Mouse (Mus musculus): ENCODE measurements around the gene Syce2. TPM values are rescaled to one million over a fixed set of nuclear protein-coding genes. Genes with fewer than 3 reads are reported as not detected.

Gene Syce2
- polyA plus RNA-seq, 1 experiment from 2014 or later, result 49.0 TPM

DNA sequence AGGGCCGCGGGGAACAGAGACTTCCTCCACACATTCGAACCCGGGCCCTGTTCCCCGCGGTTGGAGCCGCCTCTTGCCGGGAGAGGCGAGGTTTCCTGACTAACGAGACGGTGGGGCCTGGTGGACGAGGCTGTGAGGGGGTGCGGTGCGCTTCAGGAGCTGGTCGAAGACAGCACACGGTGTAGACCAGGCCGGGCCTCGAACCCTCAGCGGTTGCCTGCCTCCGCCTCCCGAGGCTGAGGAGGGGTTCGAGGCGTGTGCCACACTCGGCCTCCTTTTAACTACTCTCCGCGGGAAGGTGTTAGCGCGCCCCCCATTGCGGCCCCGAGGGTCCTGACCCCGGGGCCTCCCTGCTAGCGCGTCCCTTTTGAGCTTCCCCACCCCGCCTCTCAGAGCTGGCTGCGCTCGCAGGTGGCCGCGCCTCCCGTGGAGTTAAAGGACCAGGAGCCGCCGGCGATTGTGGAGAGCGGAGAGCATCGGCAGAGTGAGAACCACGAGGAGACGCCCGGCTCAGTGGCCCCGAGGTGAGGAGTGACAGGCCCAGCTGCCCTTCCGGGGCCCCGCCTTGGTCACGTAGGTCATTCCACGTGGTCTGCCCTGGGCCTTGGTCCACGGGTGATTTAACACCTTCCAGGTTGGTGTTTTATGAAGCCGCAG is 526 bp downstream of the Syce2 start:
- Histone ChIP-seq H3K9ac (ENCODE audit: low read length) (peak overlapping the region; percentile 71), H3K27ac (ENCODE audit: low read length) (no peak overlapping the region), H3K36me3 (ENCODE audit: control insufficient read depth, insufficient read depth, low read length) (peaks cover 9% of the 10 kb centered on the region), H3K4me3 (replicated peaks; ENCODE audit: low read length) (peak overlapping the region; percentile 57), H3K4me1 (ENCODE audit: control insufficient read depth, insufficient read depth, low read length) (peaks cover 14% of the 10 kb centered on the region), H3K4me2 (ENCODE audit: low read depth, low read length) (peak overlapping the region; percentile 100), H3K9me3 (replicated peaks; ENCODE audit: control insufficient read depth, low read length) (no peaks in the 10 kb centered on the region), H3K27me3 (ENCODE audit: control insufficient read depth, insufficient read depth, low read length) (no peaks in the 10 kb centered on the region)
- WGBS, result 2% methylated on average over 54 of the region's 54 CpGs
- ATAC-seq (ENCODE audit: insufficient read depth, low FRiP score), result peak; percentile 65; the same call in 1 of the 2 replicates

- H3K27ac ChIP-seq (ENCODE audit: low read length), result no peak overlapping the region
- H3K4me3 ChIP-seq (replicated peaks; ENCODE audit: low read length), result peak overlapping the region; percentile 57
- ATAC-seq (ENCODE audit: insufficient read depth, low FRiP score), result no peak
- H3K4me2 ChIP-seq (ENCODE audit: low read depth, low read length), result peak overlapping the region; percentile 100
- WGBS, result 52% methylated on average over 4 of the region's 4 CpGs
- peak overlapping the region; percentile 71 for H3K9ac ChIP-seq (ENCODE audit: low read length)
- H3K36me3 ChIP-seq (ENCODE audit: control insufficient read depth, insufficient read depth, low read length), result peaks cover 3% of the 10 kb centered on the region
- H3K9me3 ChIP-seq (replicated peaks; ENCODE audit: control insufficient read depth, low read length), result no peaks in the 10 kb centered on the region
- no peaks in the 10 kb centered on the region for H3K27me3 ChIP-seq (ENCODE audit: control insufficient read depth, insufficient read depth, low read length)
- H3K4me1 ChIP-seq (ENCODE audit: control insufficient read depth, insufficient read depth, low read length), result peaks cover 14% of the 10 kb centered on the region
Observed at GRCm38 (mm10) chr8:84873016-84873415, 1.1 kb downstream of the Syce2 start.

- H3K27me3 ChIP-seq (ENCODE audit: control insufficient read depth, insufficient read depth, low read length), result no peaks in the 10 kb centered on the region
- no peak for ATAC-seq (ENCODE audit: insufficient read depth, low FRiP score)
- WGBS, result 83% methylated on average over 3 of the region's 3 CpGs
Observed at GRCm38 (mm10) chr8:84874339-84874738, 2.4 kb downstream of the Syce2 start.

DNA sequence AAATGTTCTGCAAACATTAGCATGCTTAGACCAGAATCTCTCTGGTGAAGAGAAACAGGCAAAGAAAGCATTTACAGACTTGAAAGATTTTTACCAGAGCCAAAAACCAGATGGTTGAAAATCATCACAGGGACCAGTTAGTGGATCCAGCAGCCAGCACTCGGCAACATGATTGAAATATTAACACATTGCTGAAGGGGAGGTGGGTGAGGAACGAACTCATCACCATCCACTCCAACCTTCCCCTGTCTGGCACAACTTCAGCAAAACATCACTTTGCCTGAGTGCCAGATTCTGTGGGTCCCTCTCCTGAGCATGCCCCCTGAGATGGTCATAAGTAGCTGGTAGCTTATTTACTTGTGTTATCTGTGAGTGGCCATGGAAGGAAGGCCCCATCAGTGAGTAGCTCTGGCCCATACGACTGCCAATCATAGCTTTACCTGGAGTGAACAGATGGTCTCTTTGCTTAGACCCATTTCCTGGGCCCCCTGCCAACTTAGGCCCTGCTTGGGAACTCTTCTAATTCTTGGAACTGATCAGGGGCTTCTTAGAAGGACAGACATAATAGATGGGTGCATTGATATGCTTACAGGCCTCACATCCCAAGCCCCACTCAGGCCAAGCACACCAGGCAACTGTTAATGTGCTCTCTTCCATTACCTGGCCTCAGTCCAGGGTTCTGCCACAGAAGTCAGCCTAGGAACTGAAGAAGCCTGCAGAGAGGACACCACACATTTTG is 5.6 kb downstream of the Syce2 start:
- H3K27me3 ChIP-seq (ENCODE audit: control insufficient read depth, insufficient read depth, low read length), result no peaks in the 10 kb centered on the region
- peaks cover 6% of the 10 kb centered on the region for H3K4me1 ChIP-seq (ENCODE audit: control insufficient read depth, insufficient read depth, low read length)
- 68% methylated on average over 3 of the region's 3 CpGs for WGBS
- no peaks in the 10 kb centered on the region for H3K36me3 ChIP-seq (ENCODE audit: control insufficient read depth, insufficient read depth, low read length)
- H3K4me3 ChIP-seq (replicated peaks; ENCODE audit: low read length), result no peak overlapping the region
- ATAC-seq (ENCODE audit: insufficient read depth, low FRiP score), result no peak
- H3K9me3 ChIP-seq (replicated peaks; ENCODE audit: control insufficient read depth, low read length), result no peaks in the 10 kb centered on the region
- no peak overlapping the region for H3K9ac ChIP-seq (ENCODE audit: low read length)
- no peak overlapping the region for H3K27ac ChIP-seq (ENCODE audit: low read length)
- H3K4me2 ChIP-seq (ENCODE audit: low read depth, low read length), result no peak overlapping the region

More at GRCm38 (mm10) chr8:84874339-84874738, 2.4 kb downstream of the Syce2 start:
- H3K36me3 ChIP-seq (ENCODE audit: control insufficient read depth, insufficient read depth, low read length), result no peaks in the 10 kb centered on the region
- H3K4me3 ChIP-seq (replicated peaks; ENCODE audit: low read length), result no peak overlapping the region
- H3K9ac ChIP-seq (ENCODE audit: low read length), result no peak overlapping the region
- H3K4me2 ChIP-seq (ENCODE audit: low read depth, low read length), result no peak overlapping the region
- no peaks in the 10 kb centered on the region for H3K9me3 ChIP-seq (replicated peaks; ENCODE audit: control insufficient read depth, low read length)
- H3K27ac ChIP-seq (ENCODE audit: low read length), result no peak overlapping the region
- H3K4me1 ChIP-seq (ENCODE audit: control insufficient read depth, insufficient read depth, low read length), result peaks cover 14% of the 10 kb centered on the region

- ATAC-seq (ENCODE audit: insufficient read depth, low FRiP score), result no peak
- H3K4me2 ChIP-seq (ENCODE audit: low read depth, low read length), result no peak overlapping the region
- 62% methylated on average over 1 of the region's 1 CpGs for WGBS
Observed at GRCm38 (mm10) chr8:84878915-84879314, 7.0 kb downstream of the Syce2 start.

GRCm38 (mm10) chr8:84884728-84885127 is 12.8 kb downstream of the Syce2 start:
- Histone ChIP-seq H3K9ac (ENCODE audit: low read length) (no peak overlapping the region), H3K27me3 (ENCODE audit: control insufficient read depth, insufficient read depth, low read length) (no peaks in the 10 kb centered on the region), H3K9me3 (replicated peaks; ENCODE audit: control insufficient read depth, low read length) (no peaks in the 10 kb centered on the region), H3K4me1 (ENCODE audit: control insufficient read depth, insufficient read depth, low read length) (no peaks in the 10 kb centered on the region), H3K27ac (ENCODE audit: low read length) (no peak overlapping the region), H3K4me2 (ENCODE audit: low read depth, low read length) (no peak overlapping the region), H3K36me3 (ENCODE audit: control insufficient read depth, insufficient read depth, low read length) (0 out of 2 replicates have a peak, but pooled peaks cover 4% of the 10 kb centered on the region), H3K4me3 (replicated peaks; ENCODE audit: low read length) (no peak overlapping the region)
- no peak for ATAC-seq (ENCODE audit: insufficient read depth, low FRiP score)
- WGBS, result 81% methylated on average over 4 of the region's 4 CpGs

More at GRCm38 (mm10) chr8:84878915-84879314, 7.0 kb downstream of the Syce2 start:
- no peak overlapping the region for H3K9ac ChIP-seq (ENCODE audit: low read length)
- no peak overlapping the region for H3K27ac ChIP-seq (ENCODE audit: low read length)
- H3K4me1 ChIP-seq (ENCODE audit: control insufficient read depth, insufficient read depth, low read length), result no peaks in the 10 kb centered on the region
- no peaks in the 10 kb centered on the region for H3K36me3 ChIP-seq (ENCODE audit: control insufficient read depth, insufficient read depth, low read length)
- no peak overlapping the region for H3K4me3 ChIP-seq (replicated peaks; ENCODE audit: low read length)
- H3K27me3 ChIP-seq (ENCODE audit: control insufficient read depth, insufficient read depth, low read length), result no peaks in the 10 kb centered on the region
- H3K9me3 ChIP-seq (replicated peaks; ENCODE audit: control insufficient read depth, low read length), result no peaks in the 10 kb centered on the region

DNA sequence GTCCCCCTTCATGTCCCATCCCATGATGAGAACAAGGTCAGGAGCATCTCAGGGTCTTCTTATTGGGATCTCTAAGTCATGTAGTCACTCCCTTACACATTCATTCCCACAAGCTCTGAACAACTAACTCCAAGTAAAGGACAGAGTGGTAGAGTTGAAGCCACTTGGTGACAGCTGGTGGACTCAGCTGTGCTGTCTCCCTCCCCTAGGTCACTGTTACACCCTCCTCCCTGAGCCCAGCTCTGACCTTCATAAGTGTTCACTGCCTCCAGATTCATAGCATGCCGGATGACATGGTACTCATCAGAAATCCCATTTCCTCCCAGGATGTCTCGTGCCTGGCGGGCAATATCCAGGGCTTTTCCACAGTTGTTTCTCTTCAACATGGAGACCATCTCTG is 16.4 kb downstream of the Syce2 start:
- Histone ChIP-seq H3K9ac (ENCODE audit: low read length) (no peak overlapping the region), H3K27ac (ENCODE audit: low read length) (no peak overlapping the region), H3K27me3 (ENCODE audit: control insufficient read depth, insufficient read depth, low read length) (no peaks in the 10 kb centered on the region), H3K4me1 (ENCODE audit: control insufficient read depth, insufficient read depth, low read length) (0 out of 2 replicates have a peak, but pooled peaks cover 7% of the 10 kb centered on the region), H3K4me2 (ENCODE audit: low read depth, low read length) (no peak overlapping the region), H3K36me3 (ENCODE audit: control insufficient read depth, insufficient read depth, low read length) (0 out of 2 replicates have a peak, but pooled peaks cover 4% of the 10 kb centered on the region), H3K4me3 (replicated peaks; ENCODE audit: low read length) (no peak overlapping the region), H3K9me3 (replicated peaks; ENCODE audit: control insufficient read depth, low read length) (no peaks in the 10 kb centered on the region)
- 97% methylated on average over 3 of the region's 3 CpGs for WGBS
- ATAC-seq (ENCODE audit: insufficient read depth, low FRiP score), result no peak

DNA sequence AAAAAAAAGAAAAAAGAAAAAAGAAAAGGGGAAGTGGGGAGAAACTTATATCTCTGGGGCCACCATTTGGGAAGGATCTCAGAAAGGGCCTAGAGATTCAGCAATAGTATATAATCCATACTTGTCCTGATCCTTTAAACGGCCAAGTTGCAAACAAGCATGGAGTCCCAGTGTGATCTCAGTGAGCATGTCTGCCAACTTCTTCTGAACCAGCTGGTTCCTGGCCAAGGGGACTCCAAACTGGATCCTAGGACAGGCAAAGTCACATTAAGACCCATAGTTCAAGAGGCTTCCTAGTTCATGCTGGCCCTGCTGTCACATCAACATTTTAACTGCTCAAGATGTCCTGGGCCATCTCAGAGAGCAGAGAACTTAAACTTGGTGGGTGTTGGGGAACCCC is 17.2 kb downstream of the Syce2 start:
- 0 out of 2 replicates have a peak, but pooled peaks cover 4% of the 10 kb centered on the region for H3K36me3 ChIP-seq (ENCODE audit: control insufficient read depth, insufficient read depth, low read length)
- no peak for ATAC-seq (ENCODE audit: insufficient read depth, low FRiP score)
- H3K27ac ChIP-seq (ENCODE audit: low read length), result no peak overlapping the region
- no peaks in the 10 kb centered on the region for H3K9me3 ChIP-seq (replicated peaks; ENCODE audit: control insufficient read depth, low read length)
- no peak overlapping the region for H3K4me2 ChIP-seq (ENCODE audit: low read depth, low read length)
- H3K9ac ChIP-seq (ENCODE audit: low read length), result no peak overlapping the region
- H3K4me1 ChIP-seq (ENCODE audit: control insufficient read depth, insufficient read depth, low read length), result 0 out of 2 replicates have a peak, but pooled peaks cover 7% of the 10 kb centered on the region
- 93% methylated on average over 1 of the region's 1 CpGs for WGBS
- no peaks in the 10 kb centered on the region for H3K27me3 ChIP-seq (ENCODE audit: control insufficient read depth, insufficient read depth, low read length)
- H3K4me3 ChIP-seq (replicated peaks; ENCODE audit: low read length), result no peak overlapping the region

DNA sequence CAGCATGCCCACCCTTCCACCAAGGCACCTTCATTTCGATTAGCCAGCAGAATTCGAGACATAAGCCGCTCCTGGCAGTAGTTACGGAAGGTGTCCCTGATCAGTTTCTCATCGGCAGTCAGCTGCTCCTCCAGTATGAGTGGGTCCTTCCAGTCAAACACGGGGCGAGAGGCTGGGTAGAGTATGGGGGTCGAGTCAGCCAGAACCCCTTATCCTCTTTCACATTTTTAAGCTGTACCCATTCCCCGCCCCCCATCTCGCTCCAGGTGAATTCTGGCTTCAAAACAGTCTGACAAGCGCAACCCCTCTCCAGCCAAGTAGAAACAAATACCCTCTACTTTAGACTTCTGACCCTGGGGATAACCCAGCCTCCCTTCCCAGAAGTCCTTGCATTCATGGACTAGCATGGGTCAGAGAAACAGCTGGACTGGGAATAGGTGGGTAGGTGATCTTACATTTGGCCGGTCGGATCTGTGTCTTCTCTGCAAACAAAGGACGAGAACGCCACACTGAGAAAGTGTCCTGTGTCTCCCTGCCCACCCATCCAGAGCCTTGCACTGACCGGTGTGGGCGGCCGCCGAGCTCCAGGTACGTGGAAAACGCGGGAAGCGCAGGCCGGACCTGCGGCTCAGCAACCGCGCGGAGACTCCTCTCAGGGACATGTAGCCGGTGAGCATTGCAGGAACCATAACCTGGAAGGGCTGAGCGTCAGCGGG is 21.2 kb downstream of the Syce2 start:
- no peaks in the 10 kb centered on the region for H3K36me3 ChIP-seq (ENCODE audit: control insufficient read depth, insufficient read depth, low read length)
- H3K27ac ChIP-seq (ENCODE audit: low read length), result no peak overlapping the region
- H3K27me3 ChIP-seq (ENCODE audit: control insufficient read depth, insufficient read depth, low read length), result no peaks in the 10 kb centered on the region
- H3K9ac ChIP-seq (ENCODE audit: low read length), result peak overlapping the region; percentile 81
- H3K9me3 ChIP-seq (replicated peaks; ENCODE audit: control insufficient read depth, low read length), result no peaks in the 10 kb centered on the region
- H3K4me2 ChIP-seq (ENCODE audit: low read depth, low read length), result peak overlapping the region; percentile 94
- ATAC-seq (ENCODE audit: insufficient read depth, low FRiP score), result no peak
- H3K4me3 ChIP-seq (replicated peaks; ENCODE audit: low read length), result peak overlapping the region; percentile 85
- WGBS, result 9% methylated on average over 31 of the region's 31 CpGs
- peaks cover 7% of the 10 kb centered on the region; the same call in 1 of the 2 replicates for H3K4me1 ChIP-seq (ENCODE audit: control insufficient read depth, insufficient read depth, low read length)

Data from stomach, embryonic 16.5 days (tissue).